Mouse (Mus musculus): ENCODE measurements around the gene Prss8. TPM values are rescaled to one million over a fixed set of nuclear protein-coding genes. Genes with fewer than 3 reads are reported as not detected.

The Prss8 gene
- total and polyA plus RNA-seq, 3 experiments, result 0.12 to 0.21 TPM; not detected in 1

- TF ChIP-seq MAZ (IDR thresholded peaks at IDR 0.05; ENCODE audit: low read depth, low read length) (no peak; the same call in 1 of the 2 replicates), EP300 (IDR thresholded peaks at IDR 0.05; ENCODE audit: low read depth in 1 of 2, low read length in 2 of 2) (no peak), TAL1 (IDR thresholded peaks at IDR 0.05; ENCODE audit: low read length) (no peak), POLR2AphosphoS5 (IDR thresholded peaks at IDR 0.05; ENCODE audit: borderline replicate concordance, low read depth, low read length) (no peak)
Measured at GRCm38 (mm10) chr7:127903971-127904796, 25.7 kb downstream of the Prss8 start, which contains the start of gene Bckdk (continued).

DNA sequence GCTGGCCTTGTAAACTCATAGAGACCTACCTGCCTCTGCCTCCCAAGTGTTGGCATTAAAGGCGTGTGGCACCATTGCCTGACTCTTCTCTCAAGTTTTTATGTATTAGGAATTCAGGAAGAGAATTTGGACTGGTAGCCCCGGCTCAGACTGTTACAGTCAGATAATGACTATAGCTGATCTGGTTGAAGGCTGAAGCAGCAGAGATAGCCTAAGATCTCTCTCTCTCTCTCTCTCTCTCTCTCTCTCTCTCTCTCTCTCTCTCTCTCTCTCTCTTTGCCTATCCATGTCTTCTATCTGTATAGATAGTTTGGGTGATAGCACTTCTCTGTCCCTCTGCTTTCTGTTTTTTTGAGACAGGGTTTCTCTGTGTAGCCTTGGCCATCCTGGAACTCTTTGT is 28.1 kb downstream of the Prss8 start:
- Histone ChIP-seq H3K79me2 (ENCODE audit: control insufficient read depth, insufficient read depth, low read length, poor library complexity) (peaks cover 3% of the 10 kb centered on the region; the same call in 1 of the 2 replicates), H3K27ac (ENCODE audit: control insufficient read depth, low read depth, low read length) (no peak overlapping the region), H3K36me3 (ENCODE audit: control insufficient read depth in 1 of 2, insufficient read depth in 2 of 2, low read length in 2 of 2) (peaks cover 0 to 27% of the 10 kb centered on the region in 2 experiments; a peak in 2 of 4 replicates), H3K4me3 (ENCODE audit: control insufficient read depth in 1 of 2, insufficient read depth in 1 of 2, low read depth in 2 of 2, low read length in 2 of 2) (no peak overlapping the region), H3K9me3 (replicated peaks; ENCODE audit: insufficient read depth, low read length) (no peaks in the 10 kb centered on the region), H3K27me3 (ENCODE audit: control insufficient read depth in 1 of 2, insufficient read depth in 2 of 2, low read length in 2 of 2) (no peaks in the 10 kb centered on the region), H3K9ac (ENCODE audit: control insufficient read depth, low read depth, low read length, poor library complexity, severe bottlenecking) (no peak overlapping the region), H3K4me1 (ENCODE audit: control insufficient read depth in 1 of 2, insufficient read depth in 2 of 2, low read length in 2 of 2) (peaks cover 22 to 39% of the 10 kb centered on the region in 2 experiments)
- TF ChIP-seq RAD21 (IDR thresholded peaks at IDR 0.05; ENCODE audit: low read depth, low read length) (no peak), MAX (IDR thresholded peaks at IDR 0.05; ENCODE audit: low read length) (no peak), GABPA (IDR thresholded peaks at IDR 0.05; ENCODE audit: low read depth, low read length) (no peak), GATA1 (IDR thresholded peaks at IDR 0.05; ENCODE audit: low read depth, low read length) (peak; percentile 67), E2F4 (IDR thresholded peaks at IDR 0.05; ENCODE audit: borderline replicate concordance, low read depth, low read length) (no peak), UBTF (IDR thresholded peaks at IDR 0.05; ENCODE audit: borderline replicate concordance, insufficient read depth, low read depth, low read length) (no peak), EP300 (IDR thresholded peaks at IDR 0.05; ENCODE audit: low read depth in 1 of 2, low read length in 2 of 2) (peak; percentile 57 to 78), HCFC1 (IDR thresholded peaks at IDR 0.05; ENCODE audit: low read depth, low read length) (no peak), TCF12 (IDR thresholded peaks at IDR 0.05; ENCODE audit: low read depth, low read length) (peak; percentile 81), ETS1 (IDR thresholded peaks at IDR 0.05; ENCODE audit: low read depth, low read length) (peak; percentile 30; the same call in 1 of the 2 replicates), ELF1 (IDR thresholded peaks at IDR 0.05; ENCODE audit: low read depth, low read length) (no peak), TAL1 (IDR thresholded peaks at IDR 0.05; ENCODE audit: low read length) (peak; percentile 70), RCOR1 (IDR thresholded peaks at IDR 0.05; ENCODE audit: low read depth, low read length) (peak; percentile 69), JUND (IDR thresholded peaks at IDR 0.05; ENCODE audit: low read depth, low read length) (peak; percentile 95), MEF2A (IDR thresholded peaks at IDR 0.05; ENCODE audit: extremely low read depth, insufficient replicate concordance, low read depth, low read length, poor library complexity, severe bottlenecking) (no peak)
- DNase-seq (ENCODE audit: low read depth, low spot score), result no peak
